Mouse (Mus musculus) ES-Bruce4 (cell line): Measurements from ENCODE around the gene Tenm4.

Experiments
- CTCF ChIP-seq: IDR thresholded peaks from one replicate; pipeline ENCODE4 v1.8.1; 2011; ENCODE audit warnings: low read depth, low read length
- EP300 ChIP-seq: IDR thresholded peaks from 2 replicates; pipeline ENCODE4 v1.6.1; 2011; ENCODE audit warnings: low read depth, low read length; ENCODE audit not compliant: insufficient read depth
- POLR2A ChIP-seq: IDR thresholded peaks from one replicate; pipeline ENCODE4 v1.8.1; 2011; ENCODE audit warnings: low read length; ENCODE audit not compliant: insufficient read depth

GRCm38 (mm10) chr7:96644205-96644531 is 473.1 kb downstream of the Tenm4 start:
- no peak for TF ChIP-seq CTCF
- TF ChIP-seq POLR2A: no peak
- no peak for TF ChIP-seq EP300
